Mouse (Mus musculus): ENCODE measurements around the gene Tubgcp4.
"Not testable (repeated sequence)": the region's sequence is repeated elsewhere in the genome, so short reads cannot be mapped to it uniquely, and the experiment has no call there.

The Tubgcp4 gene

DNA sequence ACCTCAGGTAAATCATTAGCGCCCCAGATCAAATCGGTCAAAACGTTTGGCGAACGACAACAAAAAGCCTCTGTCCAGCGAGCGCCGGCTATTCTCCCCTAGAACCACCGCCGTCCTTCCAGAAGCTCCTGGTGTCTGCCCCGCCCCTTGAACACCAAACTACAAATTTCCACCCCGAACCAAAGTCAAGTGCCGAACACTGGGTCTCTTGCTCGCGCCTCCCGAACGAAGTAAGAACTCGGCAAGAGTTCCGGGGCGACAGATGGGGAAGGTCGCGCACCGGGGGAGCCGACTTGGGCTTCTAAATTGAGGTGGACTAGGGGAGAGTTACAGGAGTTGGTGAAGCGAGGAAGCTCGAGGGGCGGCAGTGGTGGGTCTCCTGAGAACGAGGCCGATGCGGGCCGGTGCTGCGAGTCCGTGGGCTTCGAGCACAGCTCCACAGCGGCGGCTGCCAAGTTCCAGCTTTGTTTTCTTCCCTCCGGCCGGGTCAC, at the start of gene Tubgcp4:
Gene Tubgcp4 (plus strand): TSS at position 174 of the 491 bp plus-strand sequence.
- DNase-seq (ENCODE audit: low spot score in 2 of 2) = peak; percentile 37 to 70

DNA sequence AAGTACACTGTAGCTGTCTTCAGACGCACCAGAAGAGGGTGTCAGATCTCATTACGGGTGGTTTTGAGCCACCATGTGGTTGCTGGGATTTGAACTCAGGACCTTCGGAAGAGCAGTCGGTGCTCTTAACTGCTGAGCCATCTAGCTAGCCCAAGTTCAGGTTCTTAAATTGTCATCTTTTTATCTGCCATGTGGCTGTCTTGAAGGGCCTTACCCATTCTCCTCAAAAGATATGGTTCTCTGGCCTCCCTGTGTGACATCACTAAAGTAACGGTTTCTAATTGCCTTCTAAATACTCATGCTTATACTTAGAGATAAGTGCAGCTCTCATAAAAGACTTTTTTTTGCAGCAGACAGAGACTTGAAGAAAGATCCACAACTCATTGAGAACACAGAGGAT, 44.2 kb upstream of the Tubgcp4 start:
- DNase-seq (ENCODE audit: low spot score in 2 of 2) = not testable (repeated sequence)

DNA sequence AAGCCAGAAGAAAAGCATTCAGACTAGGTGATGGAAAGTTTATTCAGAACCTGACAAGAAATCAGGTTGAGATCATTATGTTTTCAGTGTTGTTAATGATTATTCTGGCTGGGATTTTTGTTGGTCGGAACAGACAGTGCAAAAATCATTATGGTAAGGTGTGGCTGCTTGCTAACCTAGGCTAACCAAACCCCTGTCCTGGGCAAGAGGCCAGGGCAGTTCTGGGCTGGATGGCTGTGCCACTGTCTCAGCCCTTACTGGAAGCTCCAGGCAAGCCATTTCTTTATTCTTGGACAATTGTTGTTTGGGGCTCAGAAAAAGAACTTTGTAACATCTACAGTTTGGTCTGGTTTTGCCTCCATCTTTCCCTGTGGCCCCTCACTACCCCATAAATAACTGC, 42.9 kb upstream of the Tubgcp4 start:
- no peak for DNase-seq (ENCODE audit: low spot score in 2 of 2)

DNA sequence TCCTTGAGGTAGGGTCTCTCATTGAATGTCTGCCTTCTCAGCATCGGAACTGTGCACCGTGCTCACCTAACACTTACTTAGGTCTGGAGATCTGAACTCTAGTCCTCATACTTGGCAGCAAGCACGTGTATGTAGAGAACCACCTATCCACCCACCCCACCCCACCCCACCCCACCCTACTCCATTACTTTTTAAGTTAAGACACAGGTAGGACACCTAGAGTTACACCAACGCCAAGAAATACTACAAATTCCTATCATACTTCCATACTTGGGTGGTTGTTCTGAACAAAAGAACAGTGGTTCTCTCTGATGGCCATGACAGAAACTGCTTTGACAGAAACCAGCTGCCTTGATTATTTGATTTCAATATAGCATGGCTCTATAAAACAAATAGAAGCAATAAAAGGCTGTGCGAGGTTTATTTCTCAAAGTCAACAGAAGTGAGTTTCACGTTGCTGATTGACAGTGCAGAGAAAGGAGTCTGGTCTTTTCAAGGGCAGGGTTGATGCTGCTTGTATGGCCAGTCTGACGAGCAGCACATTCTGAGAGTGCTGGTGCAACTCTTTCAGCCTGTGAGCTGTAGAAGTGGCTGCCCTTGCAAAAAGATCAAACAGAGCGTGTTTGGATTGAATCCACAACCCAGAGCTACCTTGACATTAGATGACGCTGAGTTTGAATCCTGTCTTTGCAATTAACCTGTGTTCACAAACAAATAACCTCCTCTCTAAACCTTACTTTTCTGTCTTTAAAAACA, 41.4 kb upstream of the Tubgcp4 start:
- no peak for DNase-seq (ENCODE audit: low spot score in 2 of 2)

DNA sequence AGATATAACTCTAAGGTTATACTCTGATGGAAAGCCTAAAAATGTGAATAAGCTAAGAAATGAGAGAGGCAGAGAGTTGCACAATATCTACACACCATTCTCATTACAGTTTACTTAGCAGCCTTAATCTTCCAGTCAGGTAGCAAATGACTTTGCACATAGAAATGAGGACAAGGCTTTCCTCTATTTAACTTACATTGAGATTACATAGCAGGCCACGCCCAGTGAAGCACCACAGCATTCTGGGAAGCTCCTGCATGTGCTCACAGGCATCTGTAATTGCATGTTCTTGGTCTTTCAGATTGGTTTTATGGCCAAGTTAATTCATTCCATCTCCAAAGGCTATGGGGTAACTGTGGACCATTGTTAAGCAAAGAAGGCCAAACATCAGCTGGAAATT, 37.6 kb upstream of the Tubgcp4 start:
- DNase-seq (ENCODE audit: low spot score in 2 of 2) = no peak

DNA sequence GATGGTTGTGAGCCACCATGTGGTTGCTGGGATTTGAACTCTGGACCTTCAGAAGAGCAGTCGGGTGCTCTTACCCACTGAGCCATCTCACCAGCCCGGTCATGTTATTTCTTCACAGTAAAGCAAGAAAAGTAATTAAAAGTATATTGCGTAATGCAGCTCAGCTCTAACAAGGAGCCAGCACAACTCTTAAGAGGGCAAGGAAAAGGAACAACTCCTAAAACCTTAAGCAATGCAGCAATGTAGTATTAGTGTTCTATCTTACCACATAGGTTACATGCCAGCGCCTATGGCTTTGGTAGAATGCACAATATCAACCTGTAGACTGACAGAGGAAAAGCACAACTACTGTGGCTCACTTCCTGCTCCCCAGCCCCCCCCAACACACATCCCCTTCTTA, 33.1 kb upstream of the Tubgcp4 start:
- no peak for DNase-seq (ENCODE audit: low spot score in 2 of 2)

DNA sequence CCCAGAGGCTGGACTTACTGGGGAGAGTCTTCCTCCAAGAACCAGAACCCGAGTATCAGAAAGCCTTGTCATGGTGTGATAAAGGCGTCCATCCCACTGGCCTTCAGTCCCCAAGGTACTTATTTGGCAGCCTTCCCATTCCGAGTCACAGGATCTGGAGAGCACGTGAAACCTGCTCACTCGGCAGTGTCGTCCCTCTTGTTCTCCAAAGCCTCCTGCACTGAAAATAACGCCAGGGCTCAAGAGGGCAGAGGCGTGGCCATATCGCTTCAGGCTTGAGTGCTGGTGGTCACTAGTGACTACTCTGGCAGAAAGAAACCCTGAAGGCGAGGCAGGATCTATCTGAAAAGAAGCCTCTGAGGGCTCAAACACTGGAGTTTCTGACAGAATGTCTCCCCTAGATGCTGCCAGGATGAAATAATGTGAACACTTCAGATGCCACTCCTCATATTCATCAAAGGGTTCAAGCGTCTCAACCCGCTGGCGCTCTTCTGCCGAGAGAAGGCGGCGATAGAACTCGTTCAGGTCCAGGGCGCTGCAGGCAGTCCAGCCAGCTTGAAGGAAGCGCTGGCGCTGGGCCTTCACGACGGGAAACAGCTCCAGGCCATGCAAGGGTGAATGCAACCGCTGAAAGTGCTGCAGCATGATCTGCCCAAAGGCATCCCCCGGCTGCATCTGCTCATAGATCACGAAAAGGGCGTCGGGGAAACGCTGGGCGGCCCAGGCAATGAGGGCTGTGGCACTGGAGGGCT, 31.0 kb upstream of the Tubgcp4 start:
- peak in 1 of 2 experiments; percentile 28 for DNase-seq (ENCODE audit: low spot score in 2 of 2)

DNA sequence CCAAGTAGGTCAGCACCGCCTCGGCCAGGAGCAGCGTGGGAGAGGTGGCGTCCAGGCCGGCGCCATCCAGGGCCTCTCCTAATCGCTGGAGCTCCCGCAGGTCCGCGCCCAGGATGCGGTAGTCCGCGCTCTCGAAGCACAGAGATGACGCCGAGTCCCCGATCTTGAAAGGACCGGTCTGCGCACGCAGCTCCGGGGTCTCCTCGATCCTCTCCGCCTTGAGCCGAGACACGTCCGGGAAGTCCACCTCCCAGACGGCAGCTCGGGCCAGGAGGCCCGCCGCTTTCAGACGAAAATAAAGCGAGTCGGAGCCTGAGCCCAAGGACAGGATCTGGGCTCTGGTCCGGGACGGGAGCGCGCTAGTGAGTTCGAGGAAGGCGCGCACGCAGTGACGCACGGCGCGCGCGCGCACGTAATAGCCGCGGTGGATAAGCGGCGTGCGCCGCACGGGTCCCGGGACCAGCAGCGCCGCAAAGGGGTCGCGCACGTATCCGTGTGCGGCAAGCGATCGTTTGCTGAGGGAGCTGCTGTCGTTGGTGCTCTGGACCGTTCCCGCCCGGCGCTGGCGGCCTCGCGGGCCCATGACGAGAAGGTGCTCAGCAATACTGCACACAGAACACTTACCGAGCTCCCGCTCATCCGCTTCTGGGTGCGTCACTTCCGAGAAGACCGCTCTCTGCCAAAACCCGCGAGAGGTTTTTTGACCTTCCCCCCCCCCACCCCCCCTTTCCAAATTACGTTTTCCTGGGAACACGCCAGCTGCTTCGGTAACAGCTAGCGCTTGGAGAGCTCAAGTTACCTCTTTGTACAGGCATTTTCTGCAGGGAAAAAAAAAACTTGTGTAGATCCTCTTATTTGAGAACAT, 30.2 kb upstream of the Tubgcp4 start, which contains the start of the genes Adal and Lcmt2:
Gene Adal (plus strand): TSS at position 411 of the 865 bp plus-strand sequence.
Gene Lcmt2 (minus strand): TSS at position 636 of the 865 bp plus-strand sequence.
- peak; percentile 83 to 92 for DNase-seq (ENCODE audit: low spot score in 2 of 2)

DNA sequence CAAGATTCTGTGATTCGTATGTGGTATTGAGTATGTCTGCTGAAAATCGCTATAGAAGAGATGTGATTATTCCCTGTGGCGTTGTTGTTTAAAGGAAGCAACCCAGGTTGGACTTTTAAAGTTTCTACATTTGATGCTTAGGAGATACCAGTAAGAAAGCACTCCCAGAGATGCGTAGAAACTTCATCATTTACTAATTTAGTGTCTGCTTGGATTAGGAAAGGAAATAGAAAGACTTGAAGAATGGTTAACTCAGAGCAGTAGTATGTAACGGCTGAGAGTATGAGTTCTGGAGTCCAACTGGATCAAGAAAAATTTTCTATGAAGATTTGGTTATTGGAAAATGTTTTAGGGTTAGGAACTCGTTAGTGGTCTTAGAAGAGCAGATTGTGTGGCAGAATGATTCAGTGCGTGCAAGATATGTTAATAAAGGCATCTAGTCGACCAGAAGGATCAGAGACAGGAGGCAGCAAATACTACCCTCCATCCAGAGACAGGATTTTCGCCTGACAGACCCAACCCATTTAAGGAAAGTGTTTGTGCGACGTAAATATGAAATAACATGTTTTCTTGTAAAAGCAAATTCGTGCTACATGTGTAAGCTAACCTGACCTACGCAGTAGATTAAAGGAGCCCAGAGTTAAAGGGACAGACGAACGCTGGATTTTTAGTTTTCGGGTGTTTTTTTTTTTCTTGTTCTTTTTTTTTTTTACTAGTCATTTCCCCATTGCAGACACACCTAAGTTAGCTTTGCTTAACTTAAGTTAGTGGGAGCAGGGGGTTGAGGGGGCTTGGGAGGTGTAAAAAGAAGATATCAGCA, 29.0 kb upstream of the Tubgcp4 start:
- DNase-seq (ENCODE audit: low spot score in 2 of 2) = no peak

DNA sequence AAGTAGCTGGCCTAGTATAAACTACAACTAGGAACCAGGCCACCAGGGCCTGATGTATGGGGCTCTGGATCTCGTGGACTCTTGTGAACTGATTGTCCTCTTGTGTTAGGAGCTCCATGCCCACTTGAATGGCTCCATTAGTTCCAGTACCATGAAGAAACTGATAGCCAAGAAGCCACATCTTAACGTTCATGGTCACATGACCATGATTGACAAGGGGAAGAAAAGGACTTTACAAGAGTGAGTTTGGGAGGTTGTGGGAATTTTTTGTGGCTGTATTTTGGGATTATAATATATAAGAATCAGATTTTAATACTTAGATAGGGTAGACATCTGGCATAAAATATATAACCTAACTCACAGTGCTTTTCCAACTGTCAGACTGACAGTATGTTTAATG, 28.0 kb upstream of the Tubgcp4 start:
- no peak for DNase-seq (ENCODE audit: low spot score in 2 of 2)

DNA sequence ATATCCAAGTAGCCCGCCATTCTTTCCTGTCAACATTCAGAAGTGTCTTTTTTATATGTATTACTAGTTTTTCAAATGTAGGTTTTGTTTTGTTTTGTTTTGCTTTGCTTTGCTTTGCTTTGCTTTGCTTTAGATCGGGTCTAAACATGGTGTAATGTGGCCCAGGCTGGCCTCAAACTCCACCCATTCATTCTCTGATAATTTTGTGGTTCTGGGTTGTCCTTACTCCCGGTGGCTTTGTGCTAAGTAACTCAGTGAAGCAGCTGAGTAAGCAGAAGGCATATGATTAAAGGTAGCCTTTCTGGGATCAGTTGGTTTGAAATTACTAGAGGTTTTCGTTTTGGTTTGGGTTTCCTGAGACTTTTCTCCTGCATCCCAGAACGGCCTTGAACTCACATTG, 20.8 kb upstream of the Tubgcp4 start:
- DNase-seq (ENCODE audit: low spot score in 2 of 2) = no peak

DNA sequence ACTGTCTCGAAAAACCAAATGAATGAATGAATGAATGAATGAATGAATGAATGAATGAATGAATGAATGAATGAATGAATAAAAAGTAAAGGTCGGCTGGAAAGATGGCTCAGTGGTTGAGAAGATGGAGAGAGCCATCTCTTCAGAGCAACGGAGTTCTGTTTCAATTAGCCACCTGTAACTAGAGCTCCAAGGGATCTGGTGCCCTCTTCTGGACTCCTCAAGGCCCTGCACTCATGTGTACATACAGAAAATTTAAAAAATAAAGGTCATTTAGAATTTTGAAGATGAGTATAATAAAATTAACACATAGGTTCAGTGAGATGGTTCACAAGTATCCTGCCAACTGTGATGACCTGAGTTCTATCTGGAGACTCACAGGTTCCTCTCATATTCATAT, 17.4 kb upstream of the Tubgcp4 start:
- no peak for DNase-seq (ENCODE audit: low spot score in 2 of 2)

DNA sequence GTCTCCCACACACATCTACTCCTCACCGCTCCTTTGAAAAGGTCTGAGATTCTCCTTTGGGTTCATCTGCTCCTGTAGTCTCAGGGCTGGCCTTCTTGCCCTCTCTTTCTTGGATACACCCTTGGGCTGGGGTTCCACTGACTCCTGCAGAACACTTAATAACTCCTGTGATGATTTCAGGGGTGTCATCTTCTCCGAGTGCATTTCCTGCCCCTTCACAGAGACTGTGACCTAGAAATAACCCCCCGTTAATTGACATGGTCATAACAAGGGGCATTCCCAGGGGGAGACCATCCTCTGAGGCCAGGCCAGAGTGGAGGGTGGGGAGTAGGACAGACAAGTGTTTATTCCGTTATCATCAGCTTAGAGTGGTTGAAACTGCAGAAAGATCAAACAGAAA, 1.3 kb upstream of the Tubgcp4 start:
- DNase-seq (ENCODE audit: low spot score in 2 of 2) = no peak

DNA sequence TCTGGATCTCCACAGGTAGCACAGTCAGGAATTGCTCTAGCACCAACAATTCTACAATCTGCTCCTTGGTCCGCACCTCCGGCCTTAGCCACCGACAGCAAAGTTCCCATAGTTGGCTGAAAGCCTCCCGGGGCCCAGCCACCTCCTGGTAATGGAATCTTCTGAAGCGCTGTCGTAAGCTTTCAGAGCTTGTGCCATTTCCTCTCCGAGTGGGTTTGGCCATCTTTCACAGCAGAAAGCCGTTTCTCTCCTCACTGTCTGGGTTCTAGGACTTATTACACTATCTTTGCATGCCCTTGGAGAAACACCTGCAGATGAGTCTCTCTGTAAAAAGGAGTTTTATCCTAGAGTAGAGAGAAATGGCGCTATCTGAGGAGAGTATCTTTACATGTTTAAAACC, 552 bp upstream of the Tubgcp4 start:
- peak; percentile 3 to 35 for DNase-seq (ENCODE audit: low spot score in 2 of 2)

DNA sequence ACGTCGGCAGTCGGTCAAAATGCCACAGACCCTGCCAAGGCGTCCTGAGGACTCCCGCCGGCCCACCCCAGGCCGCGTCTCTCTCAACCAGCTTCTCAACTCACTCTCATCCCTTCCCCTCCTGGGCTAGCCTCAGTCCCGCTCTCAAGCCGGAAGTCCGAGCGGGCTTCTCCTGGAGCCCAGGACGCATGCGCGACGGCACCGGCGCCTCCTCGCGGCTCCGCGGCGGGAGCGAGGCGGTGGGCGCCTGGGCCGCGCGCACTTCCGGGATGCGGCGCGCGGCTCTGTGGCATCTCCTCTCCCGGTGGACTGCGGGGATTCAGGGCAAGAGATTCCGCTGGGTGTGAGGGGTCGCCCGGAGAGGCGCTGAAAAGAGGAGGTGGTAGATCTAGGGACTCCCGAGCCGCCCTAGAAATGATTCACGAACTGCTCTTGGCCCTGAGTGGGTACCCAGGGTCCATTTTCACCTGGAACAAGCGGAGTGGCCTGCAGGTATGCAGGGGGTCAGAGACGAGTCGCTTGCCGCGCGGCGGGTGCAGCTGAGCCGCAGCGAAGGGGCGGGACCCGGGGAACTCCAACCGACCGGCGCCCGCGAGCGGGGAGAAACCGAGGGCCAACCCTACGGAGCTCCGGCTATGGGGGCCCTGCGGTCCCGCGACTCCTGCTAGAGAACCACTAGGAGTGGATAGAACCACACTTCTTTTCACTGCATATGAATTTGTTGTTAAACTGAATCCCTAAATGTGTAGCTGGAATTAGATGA, 707 bp downstream of the Tubgcp4 start, which contains the start of gene Zscan29:
Gene Zscan29 (minus strand): TSS at position 146 of the 763 bp plus-strand sequence.
- DNase-seq (ENCODE audit: low spot score in 2 of 2) = peak; percentile 82 to 83

DNA sequence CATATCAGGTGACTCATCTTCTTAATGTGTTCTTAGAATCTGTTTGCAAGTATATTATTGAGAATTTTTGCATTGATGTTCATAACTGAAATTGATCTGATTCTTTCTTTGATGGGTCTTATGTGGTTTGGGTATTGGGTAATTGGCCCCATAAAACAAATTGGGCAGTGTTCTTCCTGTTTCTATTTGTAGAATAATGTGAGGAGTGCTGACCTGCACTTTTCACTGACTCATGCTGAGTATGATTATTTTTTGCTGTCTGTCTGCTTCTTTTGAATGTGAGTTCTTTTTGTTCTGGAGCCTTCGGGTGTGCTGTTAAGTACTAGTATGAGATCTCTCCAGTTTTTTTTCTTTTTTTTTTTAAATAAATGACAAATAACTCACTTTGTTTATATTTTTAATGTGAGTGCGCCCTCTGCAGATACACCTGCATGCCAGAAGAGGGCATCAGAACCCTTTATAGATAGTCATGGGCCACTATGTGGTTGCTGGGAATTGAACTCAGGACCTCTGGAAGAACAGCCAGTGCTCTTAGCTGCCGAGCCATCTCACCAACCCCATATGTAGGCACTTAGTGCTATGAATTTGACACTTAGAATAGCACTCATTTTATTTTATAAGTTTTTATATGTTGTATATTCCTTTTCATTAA, 8.5 kb downstream of the Tubgcp4 start:
- no peak for DNase-seq (ENCODE audit: low spot score in 2 of 2)

DNA sequence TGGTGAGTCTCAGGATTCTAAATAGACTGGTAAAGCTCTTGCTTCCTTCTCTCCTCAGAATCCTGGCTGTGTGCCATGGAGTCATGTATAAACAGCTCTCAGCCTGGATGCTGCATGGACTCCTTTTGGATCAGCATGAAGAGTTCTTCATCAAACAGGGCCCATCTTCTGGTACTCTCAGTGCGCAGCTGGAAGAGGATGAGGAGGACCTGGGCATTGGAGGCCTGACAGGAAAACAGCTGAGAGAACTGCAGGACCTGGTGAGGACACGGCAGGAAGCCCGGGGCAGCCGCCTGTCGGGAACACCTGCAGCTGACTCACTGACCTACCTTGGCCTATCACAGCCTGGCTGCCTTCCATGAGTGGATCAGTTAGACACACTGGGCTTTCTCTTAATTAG, 13.0 kb downstream of the Tubgcp4 start:
- DNase-seq (ENCODE audit: low spot score in 2 of 2) = peak in 1 of 2 experiments; percentile 16

DNA sequence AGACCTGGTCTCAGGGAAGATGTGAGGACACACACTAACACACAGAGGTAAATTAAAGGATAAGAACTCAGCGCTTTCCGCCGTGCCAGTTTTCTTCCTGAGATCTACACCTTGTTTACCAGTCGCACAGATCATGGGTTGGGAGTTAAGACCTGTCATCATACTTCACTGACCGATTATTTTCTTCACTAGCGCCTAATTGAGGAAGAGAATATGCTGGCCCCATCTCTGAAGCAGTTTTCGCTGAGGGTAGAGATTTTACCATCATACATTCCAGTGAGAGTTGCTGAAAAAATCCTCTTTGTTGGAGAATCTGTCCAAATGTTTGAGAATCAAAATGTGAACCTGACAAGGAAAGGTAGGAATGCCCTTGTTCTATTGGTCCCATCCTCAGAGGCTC, 13.7 kb downstream of the Tubgcp4 start:
- DNase-seq (ENCODE audit: low spot score in 2 of 2) = no peak

DNA sequence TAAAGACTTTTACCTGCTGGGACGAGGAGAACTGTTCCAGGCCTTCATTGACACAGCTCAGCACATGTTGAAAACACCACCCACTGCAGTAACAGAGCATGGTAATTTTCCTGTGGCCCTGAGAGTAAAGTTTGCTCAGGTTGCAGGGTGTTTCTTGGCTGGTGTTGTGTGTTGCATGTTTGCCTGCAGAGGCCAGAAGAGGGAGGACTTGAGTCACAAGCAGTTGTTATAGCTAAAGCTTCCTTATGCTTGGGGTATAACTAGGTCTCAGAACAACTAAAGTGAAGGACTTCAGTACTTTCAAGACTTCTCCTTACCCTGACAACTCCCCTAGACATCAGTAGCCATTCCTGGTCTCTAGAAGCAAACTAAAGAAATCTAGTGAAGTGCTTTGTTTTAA, 18.1 kb downstream of the Tubgcp4 start:
- no peak for DNase-seq (ENCODE audit: low spot score in 2 of 2)

DNA sequence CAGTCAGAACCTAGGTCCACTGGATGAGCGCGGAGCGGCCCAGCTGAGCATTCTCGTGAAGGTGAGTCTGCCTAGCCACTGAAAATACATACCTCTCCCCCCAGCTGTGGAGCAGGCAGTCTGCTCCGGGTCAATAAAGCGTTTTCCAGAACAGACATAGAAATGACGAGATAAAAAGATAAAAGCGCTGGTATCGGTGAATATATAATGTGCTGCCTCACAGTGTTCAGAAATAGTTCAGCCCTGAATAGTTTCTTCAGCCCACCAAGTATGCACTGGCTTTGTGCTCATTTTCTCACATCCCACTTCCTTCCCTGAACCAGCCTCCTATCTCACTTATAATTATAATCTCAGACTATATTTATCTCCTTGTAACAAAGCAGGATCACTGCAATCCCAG, 25.0 kb downstream of the Tubgcp4 start:
- no peak for DNase-seq (ENCODE audit: low spot score in 2 of 2)

All from urinary bladder, adult 18-20 months (tissue).